Mouse (Mus musculus) gastrocnemius, adult 2 months (tissue): Measurements from ENCODE around the gene B3gat3. TPM values are rescaled to one million over a fixed set of nuclear protein-coding genes. Genes with fewer than 3 reads are reported as not detected.
"Not testable (repeated sequence)": the region's sequence is repeated elsewhere in the genome, so short reads cannot be mapped to it uniquely, and the experiment has no call there.

Experiments used
- DNase-seq: peaks from one replicate; pipeline ENCODE4 v3.0.0; 2022
- H3K27ac ChIP-seq: fragments of 200-600 bp; 2 replicates; pipeline ENCODE4 v1.8.1; 2022; ENCODE audit warnings: mild to moderate bottlenecking
- H3K4me3 ChIP-seq: fragments of 200-600 bp; 2 replicates; pipeline ENCODE4 v1.8.1; 2022; ENCODE audit warnings: mild to moderate bottlenecking, moderate library complexity
- CTCF ChIP-seq: fragments of 200-600 bp; IDR thresholded peaks from 2 replicates; pipeline ENCODE4 v1.8.1; 2022; ENCODE audit warnings: antibody characterized with exemption, mild to moderate bottlenecking, moderate library complexity
- intact Hi-C: fragments of 180-260 bp; cut with DNase I; formaldehyde crosslinking; loops from one replicate; pipeline ENCODE4 v1.15.1; 2025
- microRNA-seq: library from miRNA; unstranded; fragments of <30 nt; microRNA quantifications from one replicate; pipeline ENCODE4 v1.2.0, GENCODE M21; 2021
- total RNA-seq, 2 experiments: library from RNA; stranded (reverse); gene quantifications; 2 replicates each; pipeline ENCODE4 v1.2.3; 2021

Gene B3gat3
- total RNA-seq, 2 experiments from 2014 or later = 32.2 to 35.7 TPM

DNA sequence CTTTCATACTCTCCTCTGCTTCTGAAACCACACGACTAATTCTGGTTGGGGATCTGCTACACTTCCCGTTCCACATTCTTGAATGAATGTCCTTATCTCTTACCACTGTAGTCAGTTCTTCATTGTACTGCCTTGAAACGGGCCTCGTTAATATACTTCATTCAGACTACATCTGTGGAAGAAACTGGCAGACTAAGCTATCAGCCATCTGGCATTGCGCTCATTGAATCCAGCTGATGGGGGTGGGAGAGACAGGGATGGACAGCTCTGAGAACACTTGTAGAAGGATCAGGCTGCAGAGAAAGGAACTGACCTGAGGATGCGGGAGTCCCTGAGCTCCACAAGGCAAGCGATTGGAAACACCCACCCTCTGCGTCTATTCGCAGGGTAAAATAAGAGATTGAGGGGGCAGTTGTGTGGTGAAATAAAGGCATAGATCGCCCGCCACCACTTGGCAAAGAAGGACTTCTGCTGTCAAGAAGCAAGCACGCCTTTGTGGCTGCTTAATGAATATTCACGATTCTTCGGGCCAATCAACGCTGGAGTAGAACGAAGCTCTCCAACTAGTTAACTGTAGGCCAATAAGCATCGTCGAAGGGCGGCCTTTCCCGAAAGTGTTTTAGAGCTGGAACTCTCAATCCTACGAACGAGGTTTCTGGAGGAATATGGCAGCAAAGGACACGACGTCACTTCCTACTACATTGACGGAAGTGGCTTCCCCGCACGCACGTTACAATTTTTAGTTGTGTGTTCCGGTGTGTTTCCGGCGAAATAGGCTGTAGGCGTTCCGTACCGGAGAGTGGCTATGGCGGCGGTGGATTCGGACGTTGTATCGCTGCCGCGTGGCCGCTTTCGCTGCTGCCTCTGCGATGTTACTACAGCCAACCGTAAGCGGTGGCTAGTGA is 33.2 kb downstream of the B3gat3 start, which contains the start of gene Tut1:
TSS of gene Tut1 (plus strand) at position 713 of the 905 bp plus-strand sequence.
- peak; percentile 90 for DNase-seq
- Histone ChIP-seq H3K27ac (peak within 1 kb of the TSS; percentile 90), H3K4me3 (peak within 1 kb of the TSS; percentile 98)
- intact Hi-C loops = no loop called here
- no peak for TF ChIP-seq CTCF

DNA sequence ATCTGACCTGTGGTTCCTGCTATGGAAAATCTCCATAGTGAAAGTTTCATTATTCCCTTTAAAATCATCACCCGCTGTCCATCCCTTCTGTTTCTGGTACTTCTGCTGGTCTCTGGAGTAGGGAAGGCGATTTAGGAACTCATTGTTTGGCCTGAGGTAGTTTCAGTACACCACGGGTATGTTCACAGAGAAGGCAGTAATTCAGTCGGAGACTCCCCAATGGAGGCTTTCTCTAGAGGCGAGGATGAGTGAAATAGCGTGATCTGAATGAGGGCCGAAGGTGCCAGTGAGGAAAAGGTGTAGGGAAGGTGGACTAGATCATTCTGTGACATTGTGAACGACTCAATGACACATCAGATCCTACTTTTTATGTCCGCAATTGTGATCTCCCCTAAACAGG is 34.0 kb downstream of the B3gat3 start:
- Histone ChIP-seq H3K4me3 (peak overlapping the region; percentile 98), H3K27ac (peak overlapping the region; percentile 90)
- DNase-seq = no peak
- no peak for TF ChIP-seq CTCF
- intact Hi-C loops = no loop called here

DNA sequence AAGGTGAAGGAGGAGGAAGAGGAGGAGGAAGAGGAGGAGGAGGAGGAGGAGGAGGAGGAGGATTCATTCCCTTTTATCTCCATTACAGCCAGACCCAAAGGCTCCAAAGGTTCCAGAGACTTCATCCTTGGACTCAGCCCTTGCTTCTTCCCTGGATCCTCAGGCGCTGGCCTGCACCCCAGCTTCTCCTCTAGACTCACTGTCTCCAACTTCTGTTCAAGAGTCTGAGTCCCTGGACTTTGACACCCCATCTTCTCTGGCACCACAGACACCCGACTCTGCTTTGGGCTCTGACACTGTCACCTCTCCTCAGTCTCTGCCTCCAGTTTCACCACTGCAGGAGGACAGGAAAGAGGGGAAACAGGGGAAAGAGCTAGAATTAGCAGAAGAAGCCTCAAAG is 42.1 kb downstream of the B3gat3 start:
- Histone ChIP-seq H3K4me3 (no peak overlapping the region), H3K27ac (no peak overlapping the region)
- no peak for TF ChIP-seq CTCF
- intact Hi-C loops = no loop called here
- DNase-seq = peak; percentile 10

DNA sequence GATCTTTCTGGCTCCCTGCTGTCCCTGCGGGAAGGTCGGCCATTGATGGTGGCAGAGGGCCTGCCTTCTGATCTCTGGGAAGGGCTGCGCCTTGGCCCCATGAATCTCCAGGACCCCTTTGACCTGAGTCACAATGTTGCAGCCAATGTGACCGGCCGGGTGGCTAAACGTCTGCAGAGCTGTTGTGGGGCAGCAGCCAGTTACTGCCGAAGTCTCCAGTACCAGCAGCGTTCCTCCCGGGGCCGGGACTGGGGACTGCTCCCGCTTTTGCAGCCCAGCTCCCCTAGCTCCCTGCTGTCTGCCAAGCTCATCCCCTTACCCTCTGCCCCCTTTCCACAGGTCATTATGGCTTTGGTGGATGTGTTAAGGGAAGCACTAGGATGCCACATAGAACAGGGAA is 44.9 kb downstream of the B3gat3 start:
- DNase-seq = peak; percentile 26
- no peak overlapping the region for H3K4me3 ChIP-seq
- intact Hi-C loops = no loop called here
- peak overlapping the region; percentile 98 for H3K27ac ChIP-seq
- TF ChIP-seq CTCF = no peak

DNA sequence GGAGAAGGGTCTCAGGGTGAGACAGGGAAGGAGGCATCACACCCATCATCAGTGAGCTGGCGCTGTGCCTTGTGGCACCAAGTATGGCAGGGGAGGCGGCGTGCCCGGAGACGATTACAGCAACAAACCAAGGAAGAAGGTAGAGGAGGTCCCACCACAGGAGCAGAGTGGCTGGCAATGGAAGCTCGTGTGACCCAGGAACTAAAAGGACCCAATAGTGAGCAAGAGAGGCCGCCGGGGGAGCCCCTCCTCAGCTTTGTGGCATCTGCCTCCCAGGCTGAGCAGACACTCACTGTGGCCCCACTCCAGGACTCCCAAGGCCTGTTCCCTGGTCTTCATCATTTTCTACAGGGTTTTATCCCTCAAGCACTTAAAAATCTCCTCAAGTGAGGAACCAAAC is 45.6 kb downstream of the B3gat3 start:
- Histone ChIP-seq H3K4me3 (peak overlapping the region; percentile 92), H3K27ac (peak overlapping the region; percentile 98)
- TF ChIP-seq CTCF = no peak
- intact Hi-C loops = loop anchor here (2.0 kb wide), 1 partner anchor 45 kb away; the partner anchor contains the start of gene B3gat3
- DNase-seq = peak; percentile 60

DNA sequence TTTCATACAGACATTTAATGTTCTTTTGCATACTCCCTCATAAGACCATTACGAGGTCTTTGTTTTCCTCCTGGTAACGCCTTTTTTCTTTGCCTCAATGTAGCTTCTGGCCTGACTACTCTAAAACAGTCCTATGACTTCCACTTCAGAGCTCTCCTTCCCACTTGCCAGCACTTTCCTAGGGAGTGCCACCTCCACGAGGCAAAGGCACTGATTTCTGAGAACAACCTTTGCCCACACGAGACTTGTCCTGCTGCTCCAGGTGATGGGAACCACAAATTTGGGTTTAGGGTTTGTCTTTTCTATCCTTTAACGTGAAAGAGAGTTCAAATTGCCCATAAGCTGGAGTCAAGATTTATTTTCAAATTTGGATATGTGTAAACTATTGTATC is 46.0 kb downstream of the B3gat3 start:
- DNase-seq = no peak
- TF ChIP-seq CTCF = no peak
- H3K27ac ChIP-seq = peak overlapping the region; percentile 98
- peak overlapping the region; percentile 92 for H3K4me3 ChIP-seq
- intact Hi-C loops = loop anchor here (2.0 kb wide), 1 partner anchor 45 kb away; the partner anchor contains the start of gene B3gat3

DNA sequence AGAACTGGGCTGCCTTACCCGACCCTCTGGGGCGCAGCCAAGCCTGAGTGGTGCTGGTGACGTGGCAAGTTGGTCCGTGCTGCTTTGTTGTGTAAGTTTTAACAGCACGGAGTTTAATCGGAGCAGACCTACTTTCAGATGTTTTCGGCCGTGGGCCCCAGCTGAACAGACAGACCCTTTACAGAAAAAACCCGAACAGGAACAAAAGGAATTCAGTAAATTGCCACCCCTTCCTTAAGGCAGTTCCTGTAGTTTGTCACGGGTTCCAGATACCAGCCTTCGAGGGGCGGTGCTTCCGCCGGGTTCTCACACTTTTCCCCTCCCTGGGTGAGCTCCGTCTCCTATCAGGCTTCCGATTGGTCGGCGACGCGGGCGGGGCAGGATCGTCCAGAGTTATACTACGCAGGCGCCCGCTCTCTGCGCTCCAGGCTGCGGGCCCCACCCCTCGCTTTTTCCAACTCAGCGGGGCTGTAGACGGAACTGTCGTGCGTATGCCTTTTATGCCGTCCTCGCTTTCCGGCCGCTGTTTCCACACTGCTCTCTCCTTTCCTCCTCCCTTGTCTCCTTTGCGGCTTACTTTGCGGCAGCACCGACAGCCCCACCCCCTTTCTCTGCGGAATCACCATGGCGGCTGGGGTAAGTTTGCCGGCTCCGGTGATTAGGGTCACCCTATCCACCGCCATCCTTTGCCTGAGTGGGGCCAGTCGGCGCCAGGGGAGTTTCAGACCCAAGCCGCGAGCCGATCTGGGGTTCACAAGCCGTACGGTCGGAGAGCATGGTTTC is 46.6 kb downstream of the B3gat3 start, which contains the start of gene Eef1g:
TSS of gene Eef1g (plus strand) at position 452 of the 783 bp plus-strand sequence.
- no peak for TF ChIP-seq CTCF

DNA sequence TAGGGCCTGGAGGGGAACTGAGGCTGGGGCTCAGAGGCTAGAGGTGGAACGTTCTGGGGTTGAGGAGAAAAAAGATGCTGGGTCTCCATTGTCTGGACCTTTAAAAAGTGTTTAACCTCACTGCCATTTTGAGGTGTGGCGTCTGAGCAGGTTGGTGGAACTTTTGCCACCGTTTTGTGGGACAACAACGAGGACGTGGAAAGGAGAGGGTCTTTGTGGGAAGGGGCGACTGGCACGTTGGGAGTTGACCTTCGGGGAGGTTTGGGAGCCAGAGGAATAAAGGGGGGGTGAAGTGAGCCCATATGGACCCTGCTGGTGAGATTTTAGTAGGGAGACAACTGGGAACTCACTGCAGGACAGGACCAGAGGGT is 47.2 kb downstream of the B3gat3 start:
- intact Hi-C loops = loop anchor here (2.0 kb wide), 1 partner anchor 47 kb away; the partner anchor contains the start of gene B3gat3
- DNase-seq = no peak
- Histone ChIP-seq H3K27ac (peak overlapping the region; percentile 98), H3K4me3 (peak overlapping the region; percentile 92)
- TF ChIP-seq CTCF = no peak

More for the DNA sequence above, 46.6 kb downstream of the B3gat3 start, which contains the start of gene Eef1g:
- peak within 1 kb of the TSS; percentile 92 for H3K4me3 ChIP-seq
- peak within 1 kb of the TSS; percentile 98 for H3K27ac ChIP-seq
- intact Hi-C loops = loop anchor here (2.0 kb wide), 1 partner anchor 46 kb away; the partner anchor contains the start of gene B3gat3
- DNase-seq = peak; percentile 99

DNA sequence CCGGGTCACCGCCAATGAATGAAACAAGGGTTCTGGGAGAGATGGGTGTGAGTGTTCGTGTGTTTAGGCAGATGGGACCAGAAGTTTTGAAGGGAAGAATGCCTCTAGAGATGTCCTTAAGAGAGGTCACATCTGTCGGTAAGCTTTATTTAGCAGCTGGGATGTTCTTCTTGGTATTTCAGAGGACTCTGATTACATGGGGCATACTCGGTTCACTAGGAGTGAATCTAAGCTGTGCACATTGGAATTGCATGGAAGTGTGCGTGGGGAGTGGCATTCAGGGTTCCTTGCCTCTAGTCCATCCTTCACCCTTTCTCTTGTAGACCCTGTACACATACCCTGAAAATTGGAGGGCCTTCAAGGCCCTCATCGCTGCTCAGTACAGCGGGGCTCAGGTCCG is 47.7 kb downstream of the B3gat3 start:
- peak overlapping the region; percentile 98 for H3K27ac ChIP-seq
- no peak for DNase-seq
- TF ChIP-seq CTCF = no peak
- intact Hi-C loops = loop anchor here (1.0 to 2.0 kb wide), 2 partner anchors 47 to 97 kb away; partner anchors contain the start of genes B3gat3 and Ubxn1
- peak overlapping the region; percentile 92 for H3K4me3 ChIP-seq

DNA sequence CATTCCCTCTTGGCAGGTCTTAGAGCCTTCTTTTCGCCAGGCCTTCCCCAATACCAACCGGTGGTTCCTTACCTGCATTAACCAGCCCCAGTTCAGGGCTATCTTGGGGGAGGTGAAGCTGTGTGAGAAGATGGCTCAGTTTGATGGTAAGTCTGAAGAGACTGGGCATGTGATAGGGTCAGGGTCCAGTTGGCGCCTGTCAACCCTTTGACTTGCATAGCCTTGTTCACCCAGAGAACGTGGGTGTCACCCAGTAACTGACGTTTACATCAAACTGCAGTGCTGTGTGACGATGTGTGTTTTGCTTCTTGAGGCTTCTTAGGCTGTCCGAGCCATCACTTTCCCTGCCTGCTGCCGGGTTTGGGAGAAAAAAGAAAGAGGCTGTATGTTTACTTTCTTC is 52.3 kb downstream of the B3gat3 start:
- H3K27ac ChIP-seq, DNase-seq, intact Hi-C loops, H3K4me3 ChIP-seq: not testable (repeated sequence)

DNA sequence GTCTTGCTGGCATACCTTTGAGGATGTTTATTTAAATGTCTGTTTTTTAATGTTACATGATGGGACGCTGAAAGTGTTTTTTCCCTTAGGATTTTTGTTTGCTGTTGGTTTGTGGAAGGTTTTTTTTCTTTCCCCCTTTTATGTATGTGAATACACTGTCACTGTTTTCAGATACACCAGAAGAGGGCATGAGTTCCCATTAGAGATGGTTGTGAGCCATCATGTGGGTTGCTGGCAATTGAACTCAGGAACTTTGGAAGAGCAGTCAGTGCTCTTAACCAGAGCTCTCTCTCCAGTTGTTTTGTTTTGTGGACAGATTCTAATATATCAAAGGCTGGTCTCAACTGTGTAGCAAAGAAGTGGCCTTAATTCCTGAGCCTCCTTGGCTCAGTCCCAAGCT is 54.5 kb downstream of the B3gat3 start:
- H3K4me3 ChIP-seq = no peak overlapping the region
- intact Hi-C loops = no loop called here
- peak; percentile 24; the same call in 1 of the 2 replicates for TF ChIP-seq CTCF
- DNase-seq = no peak
- H3K27ac ChIP-seq = peak overlapping the region; percentile 100; the same call in 1 of the 2 replicates

DNA sequence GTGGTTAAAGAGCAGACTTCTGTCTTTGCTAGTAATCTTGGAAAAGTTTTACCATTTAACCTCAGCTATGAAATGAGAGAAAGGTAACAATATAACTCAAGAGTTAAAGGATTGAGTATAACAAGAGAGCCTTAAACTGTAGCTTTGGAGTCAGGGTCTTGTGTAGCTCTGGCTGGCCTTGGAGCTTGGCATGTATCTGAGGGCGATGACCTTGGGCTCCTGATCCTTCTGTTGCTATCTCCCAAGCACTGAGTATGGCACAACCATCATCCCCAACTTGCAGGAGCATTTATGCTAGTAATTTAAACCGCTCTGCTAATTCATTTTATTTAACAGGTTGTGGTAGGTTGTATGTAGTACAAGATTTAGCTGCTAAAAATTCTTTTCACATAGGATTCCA is 55.3 kb downstream of the B3gat3 start:
- no peak for TF ChIP-seq CTCF
- intact Hi-C loops = no loop called here
- Histone ChIP-seq H3K4me3 (no peak overlapping the region), H3K27ac (peak overlapping the region; percentile 100)
- peak; percentile 14 for DNase-seq

DNA sequence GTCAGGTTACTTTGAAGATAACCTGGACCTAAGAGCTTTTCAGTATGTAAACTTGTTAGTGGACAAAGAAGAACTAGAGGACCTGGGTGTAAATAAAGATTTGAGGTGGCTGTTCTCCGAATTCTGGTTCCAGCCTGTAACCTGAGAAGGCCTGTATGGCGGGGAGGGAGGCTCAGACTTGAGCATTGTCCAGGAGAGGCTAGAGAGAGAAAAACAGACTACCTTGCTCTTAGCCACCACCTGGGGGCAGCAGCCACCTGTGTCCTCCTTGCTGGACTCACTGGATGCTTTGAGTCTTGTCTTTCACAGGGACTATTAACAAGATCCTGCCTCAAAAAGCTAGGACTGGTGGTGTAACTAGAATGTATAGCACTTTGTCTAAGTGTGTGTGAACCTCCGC is 56.4 kb downstream of the B3gat3 start:
- Histone ChIP-seq H3K4me3 (peak overlapping the region; percentile 21; the same call in 1 of the 2 replicates), H3K27ac (peak overlapping the region; percentile 100)
- peak; percentile 80 for DNase-seq
- TF ChIP-seq CTCF = peak; percentile 90
- intact Hi-C loops = loop anchor here (1.0 to 2.0 kb wide), 2 partner anchors 16 to 106 kb away; no protein-coding TSS in a partner anchor

Small RNA genes lying within 50 kb of the gene (microRNA-seq; reads per million reads assigned to microRNA genes)
- not detected for gene Mir5136

Other genes with a start within 250 kb of the B3gat3 start
- gene Slc3a2, start 197.0 kb upstream of the B3gat3 start, total RNA-seq = 10 to 100 TPM; 33.9 to 35.1 TPM
- gene Wdr74, start 184.5 kb upstream of the B3gat3 start, total RNA-seq = 10 to 100 TPM; 15.4 to 16.4 TPM
- gene 1700092M07Rik, start 179.7 kb upstream of the B3gat3 start, total RNA-seq = not detected
- 10 to 100 TPM; 20.8 to 22.1 TPM for gene Stx5a, start 179.0 kb upstream of the B3gat3 start, total RNA-seq
- 10 to 100 TPM; 37.8 to 41.5 TPM for gene Nxf1, start 163.3 kb upstream of the B3gat3 start, total RNA-seq
- 100 to 1,000 TPM in 1 of 2 experiments, 10 to 100 TPM in 1; 77.2 to 118 TPM for gene Tmem223, start 149.4 kb upstream of the B3gat3 start, total RNA-seq
- gene Tmem179b, start 145.9 kb upstream of the B3gat3 start, total RNA-seq = 10 to 100 TPM in 1 of 2 experiments, 1 to 10 TPM in 1; 7.4 to 10.6 TPM
- 1 to 10 TPM; 5.2 to 6.7 TPM for gene Taf6l, start 134.0 kb upstream of the B3gat3 start, total RNA-seq
- 10 to 100 TPM; 35.6 to 42.6 TPM for gene Polr2g, start 121.8 kb upstream of the B3gat3 start, total RNA-seq
- gene Zbtb3, start 117.8 kb upstream of the B3gat3 start, total RNA-seq = 1 to 10 TPM in 1 of 2 experiments, under 1 TPM in 1; 0.82 to 1.1 TPM
- 10 to 100 TPM; 11.9 to 12.6 TPM for gene Ttc9c, start 101.0 kb upstream of the B3gat3 start, total RNA-seq
- 10 to 100 TPM; 40.1 to 49.4 TPM for gene Hnrnpul2, start 100.4 kb upstream of the B3gat3 start, total RNA-seq
- not detected for gene AC129217.1, start 90.6 kb upstream of the B3gat3 start, total RNA-seq
- gene Bscl2, start 82.9 kb upstream of the B3gat3 start, total RNA-seq = 10 to 100 TPM; 16.8 to 18.4 TPM
- gene Gng3, start 81.2 kb upstream of the B3gat3 start, total RNA-seq = not detected
- 1 to 10 TPM; 7.3 to 7.8 TPM for gene Lrrn4cl, start 69.6 kb upstream of the B3gat3 start, total RNA-seq
- gene Ubxn1, start 48.9 kb upstream of the B3gat3 start, total RNA-seq = 100 to 1,000 TPM; 199 to 235 TPM
- gene Uqcc3, start 39.5 kb upstream of the B3gat3 start, total RNA-seq = 10 to 100 TPM; 57.7 to 59.0 TPM
- 1 to 10 TPM in 1 of 2 experiments, under 1 TPM in 1; 0.99 to 6.1 TPM for gene Lbhd1, start 36.6 kb upstream of the B3gat3 start, total RNA-seq
- gene Gm49403, start 36.4 kb upstream of the B3gat3 start, total RNA-seq = not detected
- 10 to 100 TPM; 11.8 to 13.5 TPM for gene 1810009A15Rik, start 31.5 kb upstream of the B3gat3 start, total RNA-seq
- gene Gm49416, start 31.4 kb upstream of the B3gat3 start, total RNA-seq = 1 to 10 TPM in 1 of 2 experiments, under 1 TPM in 1; 0.61 to 5.3 TPM
- gene Ints5, start 27.4 kb upstream of the B3gat3 start, total RNA-seq = 10 to 100 TPM; 10.6 to 12.5 TPM
- gene Ganab, start 22.3 kb upstream of the B3gat3 start, total RNA-seq = 10 to 100 TPM; 21.6 to 26.4 TPM
- 1 to 10 TPM; 7.3 TPM for gene Rom1, start 9.0 kb downstream of the B3gat3 start, total RNA-seq
- gene Eml3, start 9.2 kb downstream of the B3gat3 start, total RNA-seq = 1 to 10 TPM; 3.4 to 6.2 TPM
- gene Mta2, start 21.5 kb downstream of the B3gat3 start, total RNA-seq = 10 to 100 TPM; 23.5 to 27.2 TPM
- gene Tut1, start 33.5 kb downstream of the B3gat3 start, total RNA-seq = 10 to 100 TPM in 1 of 2 experiments, 1 to 10 TPM in 1; 7.9 to 10.4 TPM
- gene Eef1g, start 46.7 kb downstream of the B3gat3 start, total RNA-seq = 100 to 1,000 TPM; 423 to 463 TPM
- 100 to 1,000 TPM; 212 to 217 TPM for gene Ahnak, start 68.9 kb downstream of the B3gat3 start, total RNA-seq
- gene Scgb1a1, start 167.6 kb downstream of the B3gat3 start, total RNA-seq = not detected
- gene Asrgl1, start 215.3 kb downstream of the B3gat3 start, total RNA-seq = 10 to 100 TPM; 29.3 to 32.8 TPM